Mouse (Mus musculus) kidney, embryonic 15.5 days (tissue): ENCODE measurements around the gene Osbpl11. TPM values are rescaled to one million over a fixed set of nuclear protein-coding genes. Genes with fewer than 3 reads are reported as not detected.
A peak's percentile ranks its signal among the peaks of the same experiment; 100 is the strongest.
"Not testable (repeated sequence)": the region's sequence is repeated elsewhere in the genome, so short reads cannot be mapped to it uniquely, and the experiment has no call there.

ENCODE experiments used
- ATAC-seq: fragments of 200-750 bp; cut with Nextera tagmentation; replicated peaks from 2 replicates; pipeline ENCODE4 v1.8.0; 2017; ENCODE audit warnings: moderate TSS enrichment; ENCODE audit not compliant: low FRiP score
- H3K27ac ChIP-seq: fragments of 300-500 bp; sonication (generic); 2 replicates; pipeline ENCODE4 v1.5.1; 2015; ENCODE audit warnings: mild to moderate bottlenecking, inconsistent platforms
- H3K27me3 ChIP-seq: fragments of 300-500 bp; sonication (generic); 2 replicates; pipeline ENCODE4 v1.6.1; 2015; ENCODE audit warnings: inconsistent platforms
- H3K36me3 ChIP-seq: fragments of 300-500 bp; sonication (generic); 2 replicates; pipeline ENCODE4 v1.6.1; 2015; ENCODE audit warnings: inconsistent platforms
- H3K4me1 ChIP-seq: fragments of 300-500 bp; sonication (generic); 2 replicates; pipeline ENCODE4 v1.6.1; 2015; ENCODE audit warnings: inconsistent platforms
- H3K4me2 ChIP-seq: fragments of 300-500 bp; sonication (generic); 2 replicates; pipeline ENCODE4 v1.6.1; 2015; ENCODE audit warnings: moderate library complexity, mild to moderate bottlenecking, inconsistent platforms
- H3K4me3 ChIP-seq: fragments of 300-500 bp; sonication (generic); replicated peaks from 2 replicates; pipeline ENCODE4 v1.5.1; 2015; ENCODE audit warnings: mild to moderate bottlenecking, inconsistent platforms
- H3K9ac ChIP-seq: fragments of 300-500 bp; sonication (generic); 2 replicates; pipeline ENCODE4 v1.6.1; 2015; ENCODE audit warnings: mild to moderate bottlenecking, inconsistent platforms
- H3K9me3 ChIP-seq: fragments of 300-500 bp; sonication (generic); replicated peaks from 2 replicates; pipeline ENCODE4 v1.6.1; 2016; ENCODE audit warnings: inconsistent platforms
- WGBS: fragments of 180-500 bp; shearing (Covaris S2); methylation state at CpG from one replicate; pipeline ENCODE4 v1.1.7; 2015; ENCODE audit warnings: mixed read lengths; 5-methylcytosine and 5-hydroxymethylcytosine counted together
- polyA plus RNA-seq: library from polyadenylated mRNA; unstranded; fragments of >200 nt; fragmentation: Nextera tagmentation; extraction: Ambion mirVana; gene quantifications from 2 replicates; pipeline ENCODE4 v1.2.1, GENCODE M21; 2015

Gene Osbpl11
- polyA plus RNA-seq = 17.2 and 18.9 TPM in 2 replicates

DNA sequence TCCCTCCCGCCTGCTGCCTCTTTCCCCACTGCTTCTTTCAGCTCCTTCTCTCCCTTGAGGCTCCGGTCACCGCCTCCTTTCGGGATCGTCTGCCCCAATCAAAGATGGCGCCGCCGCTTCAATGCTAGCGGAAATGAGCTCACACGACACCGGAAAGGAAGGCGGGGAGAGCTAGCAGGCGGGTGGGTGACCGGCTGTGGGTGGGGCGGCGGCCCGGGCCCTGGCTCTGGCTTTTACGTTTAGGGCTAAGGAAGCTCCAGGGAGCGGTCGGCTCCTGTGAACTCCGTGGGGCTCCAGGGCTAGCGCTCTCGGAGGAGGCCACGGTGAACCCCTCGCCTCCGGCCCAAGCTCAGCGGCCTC, at the start of gene Osbpl11:
Osbpl11 (plus strand) TSS at position 171 of the 360 bp plus-strand sequence.
- H3K27me3 ChIP-seq = no peaks in the 10 kb centered on the region
- peak within 1 kb of the TSS; percentile 92 for H3K4me3 ChIP-seq
- peak within 1 kb of the TSS; percentile 91 for H3K9ac ChIP-seq
- no peaks in the 10 kb centered on the region for H3K36me3 ChIP-seq
- no peaks in the 10 kb centered on the region for H3K9me3 ChIP-seq
- peak within 1 kb of the TSS; percentile 84 for H3K4me2 ChIP-seq
- WGBS = under 1% methylated on average over 27 of the region's 27 CpGs
- peak; percentile 92 for ATAC-seq
- peak within 1 kb of the TSS; percentile 95 for H3K27ac ChIP-seq
- H3K4me1 ChIP-seq = peaks cover 19% of the 10 kb centered on the region

DNA sequence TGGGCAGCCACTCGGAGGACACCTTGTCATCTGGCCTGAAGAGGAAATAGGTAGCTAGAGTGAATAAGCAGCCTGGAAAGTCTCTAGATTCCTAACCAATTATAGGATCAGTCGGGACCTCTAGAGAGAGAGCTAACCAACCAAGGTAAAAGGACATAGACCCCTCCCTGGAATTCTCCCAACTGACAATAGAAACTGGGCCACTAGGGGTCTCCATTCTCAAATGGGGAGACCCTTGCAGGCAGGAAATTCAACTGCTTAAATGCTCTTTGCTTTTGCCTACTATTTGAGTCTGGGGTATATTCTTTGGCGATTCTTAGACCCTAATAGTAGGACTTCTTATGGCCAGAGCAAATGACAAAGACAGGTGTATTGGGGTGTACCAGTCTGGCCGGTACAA, 49.7 kb upstream of the Osbpl11 start:
- Histone ChIP-seq H3K27ac (no peak overlapping the region), H3K4me3 (no peak overlapping the region), H3K4me2 (no peak overlapping the region), H3K9me3 (no peaks in the 10 kb centered on the region), H3K9ac (no peak overlapping the region), H3K4me1 (no peaks in the 10 kb centered on the region), H3K36me3 (no peaks in the 10 kb centered on the region), H3K27me3 (no peaks in the 10 kb centered on the region)
- WGBS = 63% methylated on average over 4 of the region's 4 CpGs
- no peak for ATAC-seq

DNA sequence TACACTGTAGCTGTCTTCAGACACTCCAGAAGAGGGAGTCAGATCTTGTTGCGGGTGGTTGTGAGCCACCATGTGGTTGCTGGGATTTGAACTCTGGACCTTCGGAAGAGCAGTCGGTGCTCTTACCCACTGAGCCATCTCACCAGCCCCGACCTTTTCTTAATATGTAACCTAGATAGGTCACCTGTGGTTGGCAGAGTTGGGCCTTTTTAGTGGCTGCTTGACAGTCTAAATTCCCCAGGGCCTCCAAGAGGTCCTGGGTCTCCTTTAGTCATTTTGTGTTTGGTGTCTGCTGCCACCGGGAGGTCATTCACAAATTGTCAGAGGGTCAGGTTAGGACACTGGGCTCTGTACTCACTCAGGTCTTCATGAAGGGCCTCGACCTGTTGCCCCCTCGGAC, 45.8 kb upstream of the Osbpl11 start:
- ATAC-seq, H3K4me3 ChIP-seq, H3K27me3 ChIP-seq, H3K4me1 ChIP-seq, H3K27ac ChIP-seq, H3K9ac ChIP-seq, H3K36me3 ChIP-seq, H3K9me3 ChIP-seq, H3K4me2 ChIP-seq: not testable (repeated sequence)
- 84% methylated on average over 7 of the region's 7 CpGs for WGBS

DNA sequence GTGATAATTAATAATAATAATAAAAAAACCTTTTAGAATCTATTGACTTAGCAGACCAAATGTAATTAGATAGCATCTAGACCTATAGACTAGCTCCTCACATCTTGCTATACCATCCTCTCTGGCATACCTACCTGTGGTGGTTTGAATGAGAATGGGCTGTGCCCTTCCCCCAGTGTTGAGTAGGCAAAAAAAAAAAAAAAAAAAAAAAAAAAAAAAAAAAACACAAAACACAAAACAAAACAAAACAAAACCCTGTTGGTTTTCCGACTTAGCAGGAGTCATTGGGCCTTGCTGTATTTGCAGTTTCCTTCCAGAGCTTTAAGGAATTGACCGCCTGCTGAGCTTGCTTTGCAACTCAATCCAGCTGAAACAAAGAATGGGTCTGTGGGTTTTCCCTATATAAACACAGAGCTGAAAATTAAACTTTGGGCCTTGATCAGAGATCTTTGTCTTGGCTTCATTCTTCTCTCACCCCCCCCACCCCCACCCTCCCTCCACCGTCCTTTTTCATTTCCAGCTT, 43.1 kb upstream of the Osbpl11 start:
- H3K9ac ChIP-seq = no peak overlapping the region
- 62% methylated on average over 3 of the region's 3 CpGs for WGBS
- H3K36me3 ChIP-seq = no peaks in the 10 kb centered on the region
- H3K9me3 ChIP-seq = no peaks in the 10 kb centered on the region
- no peak overlapping the region for H3K27ac ChIP-seq
- ATAC-seq = no peak
- no peak overlapping the region for H3K4me3 ChIP-seq
- no peaks in the 10 kb centered on the region for H3K4me1 ChIP-seq
- no peak overlapping the region for H3K4me2 ChIP-seq
- no peaks in the 10 kb centered on the region for H3K27me3 ChIP-seq

DNA sequence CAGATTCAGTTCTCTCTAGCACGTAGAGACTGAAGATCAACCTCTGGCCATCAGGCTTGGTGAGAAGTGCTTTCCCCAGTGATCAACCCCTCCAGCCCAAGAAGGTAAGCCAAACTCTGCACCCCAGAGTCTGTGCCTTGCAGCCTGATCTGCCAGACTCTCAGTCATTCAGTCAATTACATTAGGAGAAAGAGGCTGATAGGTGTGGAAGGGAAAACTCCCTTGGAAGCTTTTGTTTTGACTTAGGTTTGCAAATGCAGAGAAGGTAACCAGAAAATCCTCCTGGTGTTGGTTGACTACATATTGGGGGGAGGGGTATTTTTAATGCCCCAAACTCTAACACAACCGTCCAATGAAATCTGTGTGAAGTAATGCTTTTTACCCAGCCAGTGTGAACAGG, 41.4 kb upstream of the Osbpl11 start:
- H3K36me3 ChIP-seq = no peaks in the 10 kb centered on the region
- no peak for ATAC-seq
- H3K9me3 ChIP-seq = no peaks in the 10 kb centered on the region
- 74% methylated on average over 2 of the region's 2 CpGs for WGBS
- H3K4me3 ChIP-seq = no peak overlapping the region
- H3K27me3 ChIP-seq = no peaks in the 10 kb centered on the region
- no peaks in the 10 kb centered on the region for H3K4me1 ChIP-seq
- no peak overlapping the region for H3K27ac ChIP-seq
- H3K4me2 ChIP-seq = no peak overlapping the region
- no peak overlapping the region for H3K9ac ChIP-seq

DNA sequence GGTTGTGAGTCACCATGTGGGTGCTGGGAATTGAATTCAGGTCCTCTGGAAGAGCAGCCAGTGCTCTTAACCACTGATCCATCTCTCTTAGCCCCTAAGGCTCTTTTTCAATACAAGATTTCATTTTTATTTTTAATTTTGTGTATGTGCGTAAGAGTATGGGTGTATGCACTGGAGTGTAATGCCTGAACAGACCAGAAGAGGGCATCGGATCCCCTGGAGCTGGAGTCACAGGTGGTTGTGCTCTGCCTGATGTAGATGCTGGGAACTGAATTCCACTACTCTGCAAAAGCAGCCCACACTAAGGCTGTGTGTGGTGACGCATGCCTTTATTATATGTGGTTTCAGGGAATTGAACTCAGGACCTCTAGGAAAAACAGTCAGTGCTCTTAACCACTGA, 38.7 kb upstream of the Osbpl11 start:
- no peak overlapping the region for H3K4me3 ChIP-seq
- 99% methylated on average over 3 of the region's 3 CpGs for WGBS

DNA sequence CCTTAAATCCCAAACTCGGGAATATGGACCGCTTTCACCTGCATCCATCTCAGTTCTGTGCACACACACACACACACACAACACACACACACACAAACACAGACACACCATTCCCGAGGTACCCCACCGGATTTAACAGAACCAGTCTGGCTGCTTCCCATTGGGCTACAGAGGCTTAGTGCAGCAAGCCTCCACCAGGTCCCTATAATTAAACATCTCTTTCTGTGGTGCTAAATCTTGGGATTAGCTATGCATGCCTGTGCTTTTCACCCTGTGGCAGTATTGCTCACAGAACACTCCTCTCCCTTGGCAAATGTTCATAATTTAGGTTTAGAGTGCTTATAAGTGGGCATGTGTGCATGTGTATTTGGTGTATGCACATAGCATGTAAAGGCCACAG, 36.7 kb upstream of the Osbpl11 start:
- WGBS = 85% methylated on average over 4 of the region's 4 CpGs
- no peaks in the 10 kb centered on the region for H3K36me3 ChIP-seq
- H3K4me3 ChIP-seq = no peak overlapping the region
- no peaks in the 10 kb centered on the region for H3K9me3 ChIP-seq
- H3K27ac ChIP-seq = no peak overlapping the region
- no peaks in the 10 kb centered on the region for H3K4me1 ChIP-seq
- H3K9ac ChIP-seq = no peak overlapping the region
- no peak for ATAC-seq
- H3K4me2 ChIP-seq = no peak overlapping the region
- H3K27me3 ChIP-seq = no peaks in the 10 kb centered on the region

More for the DNA sequence above, 38.7 kb upstream of the Osbpl11 start:
- Histone ChIP-seq H3K27me3 (no peaks in the 10 kb centered on the region), H3K9me3 (no peaks in the 10 kb centered on the region), H3K9ac (no peak overlapping the region), H3K36me3 (no peaks in the 10 kb centered on the region), H3K4me1 (no peaks in the 10 kb centered on the region), H3K27ac (no peak overlapping the region), H3K4me2 (no peak overlapping the region)
- no peak for ATAC-seq

DNA sequence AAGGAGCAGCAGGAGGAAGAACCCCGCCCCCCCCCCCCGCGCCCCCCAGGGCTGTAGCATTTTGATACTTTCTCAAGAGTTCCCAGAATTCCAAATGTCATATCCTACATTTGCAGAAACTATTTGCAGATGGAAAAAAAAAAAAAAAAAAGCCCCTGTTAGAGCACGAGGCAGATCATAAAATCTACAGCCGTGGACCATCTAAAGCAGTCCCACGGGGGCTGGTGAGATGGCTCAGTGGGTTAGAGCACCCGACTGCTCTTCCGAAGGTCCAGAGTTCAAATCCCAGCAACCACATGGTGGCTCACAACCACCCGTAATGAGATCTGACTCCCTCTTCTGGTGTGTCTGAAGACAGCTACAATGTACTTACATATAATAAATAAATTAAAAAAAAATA, 34.0 kb upstream of the Osbpl11 start:
- WGBS = 76% methylated on average over 9 of the region's 9 CpGs
- not testable (repeated sequence) for H3K4me3 ChIP-seq, H3K9ac ChIP-seq, H3K9me3 ChIP-seq, ATAC-seq, H3K27ac ChIP-seq, H3K4me2 ChIP-seq, H3K4me1 ChIP-seq, H3K27me3 ChIP-seq, H3K36me3 ChIP-seq

DNA sequence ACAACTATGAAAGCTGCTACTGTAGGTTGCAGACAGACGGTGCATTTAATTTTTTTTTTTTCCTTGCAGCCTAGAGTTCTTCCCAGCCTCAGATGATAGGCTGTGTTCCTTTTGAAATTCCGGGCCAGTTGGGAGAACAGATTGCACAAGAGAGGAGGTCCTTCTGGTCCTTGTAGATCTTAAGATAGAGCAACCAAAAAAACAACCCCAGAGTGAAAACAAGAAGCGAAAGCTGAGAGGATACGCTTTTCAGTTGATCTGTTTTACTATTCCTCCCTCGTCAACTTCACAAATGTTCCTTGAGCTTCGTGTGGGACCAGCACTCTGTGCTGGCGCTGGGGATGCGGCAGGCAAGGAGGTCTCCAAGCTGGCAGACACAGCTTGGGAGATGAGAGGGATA, 33.3 kb upstream of the Osbpl11 start:
- 60% methylated on average over 8 of the region's 8 CpGs for whole genome bisulfite sequencing
- no peak for ATAC-seq
- Histone ChIP-seq H3K4me3 (no peak overlapping the region), H3K27me3 (no peaks in the 10 kb centered on the region), H3K4me1 (no peaks in the 10 kb centered on the region), H3K9me3 (no peaks in the 10 kb centered on the region), H3K9ac (no peak overlapping the region), H3K4me2 (no peak overlapping the region), H3K36me3 (no peaks in the 10 kb centered on the region), H3K27ac (no peak overlapping the region)

DNA sequence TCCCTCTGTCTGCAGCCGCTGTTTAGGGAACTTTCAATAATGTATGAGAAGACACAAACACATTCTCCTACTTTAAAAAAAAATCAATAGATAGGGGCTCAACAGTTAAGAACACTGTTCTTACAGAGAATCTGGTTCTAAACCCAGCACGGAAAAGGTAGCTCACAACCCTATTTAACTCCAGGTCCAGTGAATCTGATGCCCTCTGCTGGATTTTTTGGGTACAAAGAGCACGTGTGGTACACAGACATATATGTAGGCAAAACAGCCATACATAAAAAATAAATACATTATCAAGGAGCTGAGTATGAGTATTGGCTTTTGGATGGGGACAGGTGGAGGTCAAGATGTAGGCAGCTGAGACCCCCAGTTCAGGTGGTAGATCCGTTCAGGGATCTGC, 29.9 kb upstream of the Osbpl11 start:
- ATAC-seq = no peak
- Histone ChIP-seq H3K36me3 (no peaks in the 10 kb centered on the region), H3K9me3 (no peaks in the 10 kb centered on the region), H3K4me3 (no peak overlapping the region), H3K27ac (no peak overlapping the region), H3K4me2 (no peak overlapping the region), H3K4me1 (no peaks in the 10 kb centered on the region), H3K27me3 (no peaks in the 10 kb centered on the region), H3K9ac (no peak overlapping the region)
- 55% methylated on average over 4 of the region's 4 CpGs for WGBS

DNA sequence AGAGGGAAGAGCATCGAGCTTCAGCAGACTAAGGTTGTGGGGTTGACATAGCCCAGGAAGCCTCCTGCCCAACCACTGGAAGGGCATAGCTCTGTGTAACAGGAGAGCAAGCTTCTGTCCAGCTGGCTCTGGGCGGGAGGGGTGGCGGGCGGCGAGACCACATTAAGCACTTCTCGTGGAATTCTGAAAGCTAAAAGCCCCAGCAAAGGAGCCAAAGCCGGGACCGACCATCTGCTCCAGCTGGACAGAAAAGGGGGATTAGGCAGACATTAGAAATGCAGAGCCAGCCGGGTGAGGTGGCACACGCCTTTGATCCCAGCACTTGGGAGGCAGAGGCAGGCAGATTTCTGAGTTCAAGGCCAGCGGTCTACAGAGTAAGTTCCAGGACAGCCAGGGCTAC, 26.9 kb upstream of the Osbpl11 start:
- Histone ChIP-seq H3K9ac (no peak overlapping the region), H3K9me3 (no peaks in the 10 kb centered on the region), H3K27me3 (no peaks in the 10 kb centered on the region), H3K4me1 (no peaks in the 10 kb centered on the region), H3K27ac (no peak overlapping the region), H3K4me2 (no peak overlapping the region), H3K36me3 (no peaks in the 10 kb centered on the region), H3K4me3 (no peak overlapping the region)
- ATAC-seq = no peak
- 89% methylated on average over 11 of the region's 11 CpGs for WGBS

DNA sequence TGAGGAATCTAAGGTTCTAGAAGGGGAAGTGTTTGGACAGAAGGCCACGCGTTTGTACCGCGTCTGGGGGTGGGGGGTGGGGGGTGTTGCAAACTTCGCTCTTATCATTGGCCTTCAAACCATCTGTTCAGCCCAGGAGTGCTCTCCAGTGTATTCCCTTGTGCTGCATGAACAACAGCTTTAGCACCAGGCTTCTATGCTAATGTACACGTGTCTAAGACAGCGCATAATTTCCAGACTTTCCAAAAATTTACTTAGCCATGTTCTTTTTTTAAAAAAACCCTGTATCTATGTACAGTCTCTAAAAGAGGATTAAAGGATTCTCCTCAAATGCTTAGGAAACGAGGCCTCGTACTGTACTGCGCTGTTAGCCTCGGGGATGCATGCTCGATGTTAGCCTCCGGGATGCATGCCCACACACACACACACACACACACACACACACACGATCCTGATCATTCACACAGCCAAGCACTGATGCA, 26.2 kb upstream of the Osbpl11 start:
- Histone ChIP-seq H3K36me3 (no peaks in the 10 kb centered on the region), H3K4me2 (no peak overlapping the region), H3K9me3 (no peaks in the 10 kb centered on the region), H3K4me1 (no peaks in the 10 kb centered on the region), H3K9ac (no peak overlapping the region), H3K27ac (no peak overlapping the region), H3K4me3 (no peak overlapping the region), H3K27me3 (no peaks in the 10 kb centered on the region)
- 88% methylated on average over 14 of the region's 14 CpGs for WGBS
- ATAC-seq = no peak

DNA sequence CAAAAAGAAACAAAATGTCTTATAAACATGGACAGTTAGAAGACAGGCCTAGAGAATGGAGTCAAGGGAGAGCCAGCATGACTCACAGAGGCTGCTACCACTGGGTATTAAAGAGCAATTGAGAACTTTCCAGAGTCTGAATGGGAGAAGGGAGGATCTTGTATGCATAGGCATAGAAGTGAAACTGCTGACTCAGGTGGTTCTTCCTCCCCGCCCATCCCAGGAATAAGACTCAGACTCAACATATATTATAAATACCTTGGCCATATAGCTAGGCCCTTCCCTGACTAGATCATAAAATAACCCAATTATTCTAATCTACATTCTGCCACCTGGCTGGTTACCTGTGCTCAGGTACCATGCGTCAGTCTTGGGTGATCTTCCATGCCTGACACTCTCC, 25.5 kb upstream of the Osbpl11 start:
- no peak overlapping the region for H3K27ac ChIP-seq
- no peaks in the 10 kb centered on the region for H3K27me3 ChIP-seq
- no peaks in the 10 kb centered on the region for H3K9me3 ChIP-seq
- H3K9ac ChIP-seq = no peak overlapping the region
- H3K4me1 ChIP-seq = no peaks in the 10 kb centered on the region
- H3K4me3 ChIP-seq = no peak overlapping the region
- ATAC-seq = no peak
- H3K4me2 ChIP-seq = no peak overlapping the region
- no peaks in the 10 kb centered on the region for H3K36me3 ChIP-seq
- WGBS = 89% methylated on average over 2 of the region's 2 CpGs
